Mouse (Mus musculus) cerebral cortex, adult 2 months (tissue): ENCODE data around the gene Kras.

Experiments used
- WGBS: fragments of 180-500 bp; shearing (Covaris S2); methylation state at CpG from one replicate; pipeline ENCODE4 v1.1.7; 2018; 5-methylcytosine and 5-hydroxymethylcytosine counted together

The Kras gene

DNA sequence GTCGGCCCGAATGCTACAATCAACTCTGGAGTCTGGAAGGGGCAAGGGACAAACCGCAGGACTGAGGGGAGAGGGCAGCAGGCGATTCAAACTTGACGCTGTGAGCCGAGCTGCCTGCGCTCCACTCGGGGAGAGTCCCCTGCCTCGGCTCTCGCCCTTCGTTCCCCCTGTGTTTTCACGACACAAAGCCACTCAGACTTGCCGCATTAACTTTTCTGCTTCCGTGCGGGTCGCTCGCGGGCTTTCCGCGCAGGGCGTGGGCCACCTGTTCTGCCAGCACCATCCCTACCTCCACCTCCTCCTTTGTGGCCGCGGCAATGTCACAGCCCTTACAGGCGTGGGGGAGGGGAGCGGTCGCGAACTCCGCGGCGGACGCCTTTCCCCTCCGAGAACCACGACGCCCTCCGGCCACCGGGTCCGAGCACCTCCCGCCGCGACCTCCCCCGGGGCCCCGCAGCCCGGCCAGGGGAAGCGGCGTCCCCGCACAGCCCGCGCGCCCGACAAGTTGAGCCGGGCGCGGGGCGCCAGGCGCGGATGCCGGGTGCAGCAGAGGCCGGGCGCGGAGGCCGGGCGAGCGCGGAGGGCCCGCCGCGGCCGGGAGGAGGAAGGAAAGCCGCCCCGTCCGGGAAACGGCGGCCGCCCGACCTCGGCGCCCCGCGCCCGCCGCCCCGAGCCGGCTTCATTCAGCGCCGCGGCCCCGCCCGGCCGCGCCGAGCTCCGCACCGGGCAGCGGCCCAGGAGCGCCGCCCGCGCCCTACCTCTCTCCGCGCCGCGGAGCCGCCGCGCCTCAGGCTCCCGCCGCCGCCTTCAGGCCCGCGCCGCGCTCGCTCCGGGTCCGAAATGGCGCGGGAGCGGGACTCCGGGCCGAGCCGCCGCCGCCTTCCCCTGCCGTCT lies 501 bp downstream of the Kras start:
- WGBS = 1% methylated on average over 111 of the region's 124 CpGs

DNA sequence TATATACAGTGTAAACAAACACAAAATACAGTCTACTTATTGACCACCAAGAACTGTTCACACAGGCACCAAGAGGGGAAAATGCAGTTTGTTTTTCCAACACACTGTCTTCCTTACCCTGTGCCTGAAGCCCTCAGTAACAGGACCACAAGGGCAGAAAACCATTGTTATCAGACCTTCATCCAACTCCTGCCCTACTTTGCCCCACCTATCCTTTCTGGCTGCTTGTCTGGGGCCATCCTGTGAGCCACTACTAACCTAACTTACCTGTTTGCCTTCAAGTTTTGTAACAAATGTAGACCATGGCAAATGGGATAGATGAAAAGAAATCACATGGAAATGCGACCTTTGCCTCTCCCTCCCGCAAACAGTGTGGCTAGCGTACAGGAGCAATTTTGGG lies 2.2 kb downstream of the Kras start:
- 75% methylated on average over 3 of the region's 3 CpGs for WGBS

DNA sequence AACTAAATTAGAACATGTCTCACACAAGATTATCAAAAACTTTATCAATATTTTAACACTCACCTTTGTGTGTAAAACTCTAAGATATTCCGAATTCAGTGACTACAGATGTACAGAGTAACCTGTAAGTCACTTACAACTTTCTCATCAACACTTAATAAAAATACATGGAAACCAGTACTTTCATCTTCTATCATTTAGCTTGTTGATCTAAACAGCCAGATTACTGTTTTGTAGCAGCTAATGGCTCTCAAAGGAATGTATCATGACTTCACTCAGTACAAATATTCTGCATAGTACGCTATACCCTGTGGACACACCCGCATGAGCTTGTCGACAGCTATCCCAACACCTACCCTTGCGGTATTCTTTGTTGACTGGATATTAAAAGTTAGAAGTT lies 3.2 kb downstream of the Kras start:
- 86% methylated on average over 5 of the region's 5 CpGs for WGBS

DNA sequence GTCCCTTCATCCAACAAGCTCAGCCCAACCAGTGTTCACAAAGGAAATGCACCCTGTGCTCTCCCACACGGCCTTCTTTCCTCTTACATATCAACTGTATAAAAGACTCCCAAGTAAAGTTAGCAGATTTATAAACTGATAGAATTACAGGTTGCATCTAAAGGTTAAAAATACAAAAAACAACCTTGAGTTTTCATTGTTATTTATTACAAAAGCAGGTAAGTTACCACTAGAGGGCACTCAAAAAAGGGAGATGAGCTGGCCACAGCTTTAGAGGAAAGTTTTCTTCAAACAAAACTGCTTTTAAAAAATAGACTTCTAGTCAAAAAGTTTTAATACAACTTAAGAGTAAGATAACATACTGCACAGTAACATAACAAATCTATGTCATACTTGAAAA lies 7.5 kb downstream of the Kras start:
- WGBS = 30% methylated on average over 1 of the region's 1 CpGs

DNA sequence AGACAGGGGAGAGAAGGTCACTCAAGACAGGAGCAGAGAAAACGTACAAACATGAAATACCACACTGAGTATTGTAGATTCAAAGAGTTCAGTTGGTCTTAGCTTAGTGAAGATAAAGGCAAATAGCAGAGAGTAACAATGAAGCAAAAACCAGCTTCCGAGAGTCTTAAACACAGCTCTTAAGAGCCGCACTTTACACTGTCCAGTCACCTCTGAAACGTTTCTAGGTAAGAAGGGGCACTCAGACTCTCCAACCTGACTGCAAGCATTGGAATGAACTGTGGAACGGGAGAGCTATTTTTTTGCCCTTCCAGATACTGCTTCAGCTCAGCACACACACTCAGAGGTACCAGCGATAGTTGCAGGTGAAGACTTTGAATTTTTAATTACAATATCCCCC lies 9.8 kb downstream of the Kras start:
- WGBS = 93% methylated on average over 6 of the region's 6 CpGs

DNA sequence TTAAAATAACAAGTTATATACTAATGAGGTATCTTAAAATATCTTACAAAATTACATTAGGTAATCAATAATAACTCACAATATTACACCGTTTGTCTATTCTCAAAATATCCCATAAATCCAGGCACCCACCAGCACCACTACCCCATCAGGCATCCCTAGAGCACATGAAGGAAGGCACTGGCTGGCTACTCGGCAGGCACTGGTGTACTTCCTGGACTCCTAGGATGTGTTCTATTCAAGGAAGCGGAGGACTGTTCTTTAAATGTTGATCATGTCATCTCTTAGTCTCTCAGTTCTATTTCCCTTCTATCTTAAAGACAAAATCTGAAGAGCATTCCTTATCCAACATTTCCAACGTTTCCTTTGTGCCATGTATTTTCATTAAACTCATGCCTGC lies 12.9 kb downstream of the Kras start:
- WGBS = 63% methylated on average over 4 of the region's 4 CpGs

DNA sequence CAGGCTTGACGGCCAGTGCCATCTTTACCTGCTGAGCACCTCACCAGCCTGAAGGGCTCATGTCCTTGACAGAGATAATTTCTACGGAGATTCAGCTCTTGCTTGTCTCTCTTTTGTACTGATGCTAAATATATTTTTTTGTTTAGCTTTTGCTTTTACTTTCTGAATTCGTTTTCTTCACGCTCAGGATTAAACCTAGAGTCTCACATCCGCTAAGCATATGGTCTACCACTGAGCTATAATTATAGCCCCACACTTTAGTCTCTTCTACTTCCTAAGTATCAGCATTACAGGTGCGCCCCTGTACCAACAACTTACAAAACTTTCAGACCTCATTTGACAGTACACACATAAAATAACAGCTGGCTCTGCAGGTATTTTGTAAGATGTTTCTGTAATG lies 14.7 kb downstream of the Kras start:
- 48% methylated on average over 6 of the region's 6 CpGs for WGBS

DNA sequence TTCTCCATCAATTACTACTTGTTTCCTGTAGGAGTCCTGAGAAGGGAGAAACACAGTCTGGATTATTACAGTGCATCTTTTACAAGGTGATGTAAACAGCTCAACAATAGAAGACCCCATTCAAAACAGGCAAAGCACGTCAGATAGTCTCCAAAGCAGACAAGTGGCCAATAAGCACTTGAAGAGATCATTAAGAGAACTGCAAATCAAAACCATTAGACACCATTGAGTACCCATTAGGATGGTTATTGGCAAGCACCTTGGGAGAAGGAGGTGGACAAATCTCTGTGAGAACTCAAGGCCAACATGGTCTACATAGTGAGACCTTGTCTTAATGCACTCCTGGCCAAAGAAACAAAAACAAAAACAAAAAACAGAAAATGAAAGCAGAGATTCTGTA lies 15.6 kb downstream of the Kras start:
- 84% methylated on average over 1 of the region's 1 CpGs for WGBS

DNA sequence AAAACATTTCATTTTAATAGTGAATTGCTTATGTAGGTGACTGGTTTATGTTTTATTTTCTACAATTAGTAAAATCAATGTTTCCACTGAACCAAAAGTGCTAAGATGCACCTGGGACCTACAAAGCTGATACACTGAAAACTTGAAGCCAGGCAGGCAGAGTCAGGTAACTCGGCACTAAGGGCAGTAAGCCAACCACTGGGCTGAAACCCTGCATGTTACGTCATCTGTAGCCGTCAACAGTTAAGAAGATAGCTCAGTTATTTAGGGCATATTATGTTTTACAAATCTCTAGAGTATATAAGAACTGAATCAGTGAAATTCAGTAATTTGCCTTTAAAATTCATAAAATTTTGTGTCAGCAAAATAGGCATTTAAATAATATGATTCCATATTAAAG lies 23.7 kb downstream of the Kras start:
- 79% methylated on average over 3 of the region's 3 CpGs for WGBS

DNA sequence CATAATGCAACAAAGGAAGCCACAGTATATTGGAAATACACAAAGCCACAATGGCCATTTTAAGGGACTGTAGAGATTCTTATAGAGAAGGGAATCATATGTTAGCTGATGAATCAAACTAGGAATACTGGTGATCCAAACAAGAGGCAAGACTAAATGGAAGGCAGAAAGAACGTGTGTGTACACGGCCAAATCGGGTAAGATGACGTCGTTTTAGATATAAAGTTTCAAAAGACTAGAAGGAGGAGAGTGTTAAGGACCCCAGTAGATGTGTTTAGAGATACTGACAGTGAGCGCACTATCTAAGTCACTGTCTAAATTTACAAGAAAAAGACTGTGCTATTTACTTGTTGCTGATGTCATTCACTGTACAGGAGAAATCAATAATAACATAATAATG lies 25.8 kb downstream of the Kras start:
- 83% methylated on average over 6 of the region's 6 CpGs for WGBS

DNA sequence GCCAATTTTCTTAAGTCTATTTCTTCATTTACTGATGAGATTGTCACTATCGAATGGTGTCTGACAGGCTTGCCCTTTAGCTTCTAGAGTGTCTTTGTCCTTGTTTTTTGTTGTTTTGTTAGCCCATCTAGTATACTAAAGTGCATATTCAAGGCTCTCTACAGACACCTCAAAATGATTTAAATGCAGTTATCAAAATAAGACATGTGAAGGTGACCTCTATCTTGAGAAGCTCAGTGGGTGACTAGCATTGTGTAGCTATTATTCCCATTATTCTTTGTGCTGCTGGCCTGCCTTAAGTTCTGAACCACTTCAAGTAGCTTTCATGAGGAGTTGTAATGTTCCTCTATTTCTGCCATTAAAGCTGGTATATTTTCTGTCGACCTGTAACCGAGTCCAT lies 34.2 kb downstream of the Kras start:
- 83% methylated on average over 3 of the region's 3 CpGs for WGBS

DNA sequence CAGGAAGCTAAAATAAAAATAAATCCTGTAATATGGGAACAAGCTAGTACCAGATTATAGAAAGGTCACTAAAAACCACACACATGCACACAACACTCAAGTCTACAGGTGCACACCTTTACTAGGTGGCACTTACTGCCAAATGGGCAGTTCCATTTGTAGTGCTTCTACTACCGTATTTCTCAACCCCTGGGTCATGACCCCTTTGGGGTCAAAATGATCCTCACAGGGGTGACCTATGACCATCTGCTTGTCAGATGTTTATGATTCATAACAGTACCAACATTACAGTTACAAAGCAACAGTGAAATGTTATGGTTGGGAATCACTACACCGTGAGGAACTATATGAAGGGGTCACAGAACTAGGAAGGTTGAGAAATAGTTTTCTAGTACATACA lies 36.1 kb downstream of the Kras start:
- WGBS = 89% methylated on average over 2 of the region's 2 CpGs

DNA sequence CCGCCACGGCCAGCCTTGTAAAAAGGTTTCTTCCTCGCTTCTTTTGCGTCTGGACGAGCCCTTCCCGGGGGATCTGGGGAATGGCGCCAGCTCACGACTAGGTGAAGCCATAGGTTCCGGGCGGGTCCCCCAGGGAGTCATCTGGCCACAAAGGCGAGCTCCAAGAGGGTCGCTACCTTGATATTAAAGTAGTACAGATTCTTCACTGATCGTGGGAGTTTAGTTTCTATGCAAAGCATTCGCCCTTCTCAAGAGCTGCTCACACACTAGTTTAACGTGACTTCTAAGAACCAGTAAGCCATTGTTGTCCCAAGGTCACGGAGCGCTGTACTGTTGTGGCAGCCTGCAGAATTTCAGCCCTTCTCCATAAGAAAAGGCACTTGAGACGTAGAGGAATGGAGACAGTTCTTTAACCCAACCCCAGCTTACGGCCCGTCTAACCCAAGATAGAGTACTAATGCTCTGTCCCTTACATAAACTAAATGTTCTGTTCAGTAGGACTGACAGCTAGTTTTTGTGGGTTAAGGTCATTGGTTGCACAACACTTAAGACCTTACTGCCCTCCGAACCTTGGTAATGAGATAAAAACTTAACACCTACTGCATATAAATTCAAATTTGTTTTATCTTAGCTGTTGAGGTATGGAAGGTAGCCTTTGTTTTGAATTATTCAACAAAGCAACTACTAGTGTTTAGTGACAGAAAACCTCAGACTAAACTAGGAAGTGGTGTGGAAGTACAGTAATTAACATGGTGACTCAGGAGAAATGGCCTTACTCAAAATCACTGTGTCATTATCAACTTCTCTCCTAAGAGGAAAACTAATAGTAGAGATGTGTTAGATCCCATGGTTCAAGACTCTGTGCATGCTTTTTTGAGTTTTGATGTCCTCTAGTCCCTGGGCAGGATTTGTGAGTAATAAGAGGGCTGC lies 38.4 kb downstream of the Kras start:
- 3% methylated on average over 21 of the region's 21 CpGs for WGBS

DNA sequence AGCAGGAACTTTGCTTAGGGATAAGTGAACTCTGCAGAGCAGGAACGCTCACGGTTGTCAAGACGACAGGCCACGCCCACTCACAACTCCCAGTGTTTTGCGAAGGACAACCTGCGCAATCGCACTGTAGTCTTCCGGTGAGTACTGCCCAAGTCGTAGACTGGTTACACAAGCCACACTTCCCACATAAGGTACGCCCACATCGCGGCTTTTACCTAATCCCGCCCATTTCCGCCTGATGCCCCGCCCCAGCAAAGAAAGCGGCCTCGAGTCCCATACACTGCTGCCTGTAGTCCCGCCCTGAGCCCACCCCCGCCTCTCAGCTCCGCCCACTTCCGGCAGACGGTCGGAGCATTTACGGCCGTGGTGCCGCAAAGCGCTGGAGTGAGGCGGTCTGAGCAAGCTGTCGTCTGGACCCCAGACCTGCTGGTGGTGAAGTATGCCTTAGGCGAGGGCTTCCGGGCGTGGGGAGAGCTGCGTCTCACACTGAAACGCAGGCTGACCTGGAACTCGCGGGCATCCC lies 39.2 kb downstream of the Kras start, which contains the start of the genes Casc1 and Etfrf1:
Casc1 (minus strand) TSS at position 190 of the 523 bp plus-strand sequence.
Etfrf1 (plus strand) TSS at position 319 of the 523 bp plus-strand sequence.
- WGBS = under 1% methylated on average over 36 of the region's 36 CpGs

DNA sequence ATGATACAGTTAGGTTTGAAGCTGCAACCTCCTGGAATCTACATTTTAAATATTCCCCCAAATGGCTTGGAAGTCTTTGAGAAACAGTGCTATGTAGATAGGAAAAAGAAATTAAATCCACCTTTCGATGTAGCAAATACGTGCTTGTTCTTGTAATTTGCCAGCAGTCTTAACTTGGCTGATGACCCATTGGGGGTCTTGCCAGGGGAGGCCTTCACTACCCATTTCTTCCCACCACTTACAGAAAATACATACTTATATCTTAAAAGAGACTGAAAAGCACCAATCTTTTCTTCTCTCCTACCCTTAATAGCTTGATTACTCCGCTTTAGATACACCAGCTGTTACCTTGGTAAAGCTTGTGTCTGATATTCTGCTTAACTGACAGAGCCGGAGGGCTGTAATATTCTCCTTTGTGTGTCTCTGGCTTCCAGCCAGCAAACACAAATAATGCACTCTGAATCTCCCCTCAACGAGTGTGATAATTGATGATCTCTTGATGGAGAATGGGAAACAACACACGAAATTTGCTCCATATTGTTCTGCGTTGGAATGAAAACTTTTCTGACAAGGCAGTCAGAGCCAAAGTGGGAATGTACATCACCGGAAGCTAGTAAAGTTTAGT lies 39.9 kb downstream of the Kras start:
- 18% methylated on average over 8 of the region's 8 CpGs for WGBS

DNA sequence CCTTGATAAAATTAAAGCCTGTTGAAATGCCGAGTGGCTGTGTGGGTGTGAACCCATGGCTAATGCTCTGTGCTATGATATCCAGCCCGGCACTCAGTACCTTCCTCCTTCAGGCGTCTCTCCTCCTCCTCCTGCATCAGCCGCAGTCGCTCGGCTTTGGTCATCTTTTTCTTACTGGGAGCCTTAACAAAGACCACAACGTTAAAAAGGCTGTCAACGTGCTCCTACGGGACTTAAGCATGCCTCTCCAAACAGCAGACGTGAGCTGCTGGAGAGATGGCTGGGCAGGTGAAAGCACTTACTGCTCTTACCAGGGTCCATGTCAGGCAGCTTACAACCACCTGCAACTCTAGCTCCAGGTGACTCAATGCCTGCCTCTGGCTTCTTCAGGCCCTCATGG lies 44.9 kb downstream of the Kras start:
- 80% methylated on average over 10 of the region's 10 CpGs for WGBS

DNA sequence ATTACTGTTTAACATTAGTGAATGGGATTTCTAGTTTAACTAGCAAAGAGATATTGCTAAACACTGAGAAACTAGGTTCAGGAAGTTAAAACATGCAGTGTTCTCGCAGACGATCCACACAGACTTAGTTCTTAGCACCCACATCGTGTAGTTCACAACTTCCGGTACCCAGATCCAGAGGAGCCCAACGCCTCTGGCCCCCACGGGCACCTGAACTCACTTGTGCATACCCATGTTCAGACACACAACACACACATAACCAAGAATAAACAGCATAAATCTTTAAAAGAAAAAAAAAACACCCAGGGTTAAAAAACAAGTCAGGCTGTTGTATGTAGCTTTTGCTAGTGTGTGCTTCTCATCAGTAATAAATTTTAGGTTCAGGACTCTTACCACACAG lies 45.6 kb downstream of the Kras start:
- 90% methylated on average over 6 of the region's 6 CpGs for WGBS

DNA sequence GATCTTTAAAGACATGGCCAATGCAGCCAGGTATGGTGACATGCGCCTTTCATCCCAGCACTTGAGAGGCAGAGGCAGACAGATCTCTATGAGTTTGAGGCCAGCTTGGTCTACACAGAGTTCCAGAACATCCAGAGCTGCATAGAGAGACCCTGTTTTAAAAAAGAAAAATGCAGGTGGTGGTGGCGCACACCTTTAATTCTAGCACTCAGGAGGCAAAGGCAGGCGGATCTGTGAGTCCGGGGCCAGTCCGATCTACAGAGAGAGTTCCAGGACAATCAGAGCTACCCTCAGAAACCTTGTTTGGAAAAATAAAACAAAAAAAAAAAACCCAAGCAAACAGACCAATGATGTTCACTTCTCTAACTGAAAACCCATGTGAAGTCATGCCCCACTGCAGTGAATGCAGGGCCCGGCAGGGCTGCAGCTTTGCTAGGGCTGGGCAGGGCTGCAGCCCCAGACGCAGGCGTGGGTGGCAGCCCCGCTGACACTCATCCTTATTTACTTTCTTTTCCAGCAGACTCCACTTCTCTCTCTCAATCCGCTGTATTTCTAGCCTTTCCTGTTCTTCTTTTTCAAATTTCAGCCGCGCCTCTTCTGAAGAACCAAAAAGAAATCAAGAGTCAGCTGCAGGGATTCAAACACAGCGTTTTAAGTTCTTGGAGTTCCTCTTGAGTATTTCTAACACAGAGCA lies 47.5 kb downstream of the Kras start:
- WGBS = 81% methylated on average over 13 of the region's 13 CpGs

DNA sequence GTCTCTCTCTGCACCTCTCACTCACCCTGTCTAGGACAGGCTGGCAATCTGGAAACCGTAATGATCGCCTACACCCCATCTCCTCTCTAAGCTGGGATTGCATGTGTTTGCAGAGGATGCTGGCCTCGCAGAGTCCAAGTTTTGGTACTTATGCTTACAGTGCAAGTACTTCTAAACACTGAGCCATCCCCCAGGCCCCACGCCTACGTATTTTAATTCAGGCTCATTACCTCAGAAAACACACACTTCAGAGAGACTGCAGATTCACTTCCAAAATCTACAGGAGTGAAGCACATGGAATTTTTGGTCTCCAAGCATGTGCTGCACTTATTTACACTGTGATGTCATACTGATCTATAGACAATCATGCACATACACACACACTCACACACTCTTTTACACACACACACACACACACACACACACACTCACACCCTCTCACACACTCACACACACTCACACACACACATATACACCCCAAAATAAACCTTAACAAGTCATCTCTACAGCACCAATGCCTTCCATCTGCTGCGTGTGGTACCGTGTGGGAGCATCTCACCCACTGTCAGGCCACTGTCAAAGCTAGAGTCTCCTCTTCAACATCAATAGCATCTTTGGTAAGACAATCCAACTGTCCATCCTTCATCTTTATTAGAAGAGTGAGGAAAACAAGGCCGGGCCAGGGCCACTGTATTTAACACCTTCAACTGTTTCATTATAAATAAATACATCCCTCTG lies 51.9 kb downstream of the Kras start:
- WGBS = 65% methylated on average over 8 of the region's 8 CpGs

DNA sequence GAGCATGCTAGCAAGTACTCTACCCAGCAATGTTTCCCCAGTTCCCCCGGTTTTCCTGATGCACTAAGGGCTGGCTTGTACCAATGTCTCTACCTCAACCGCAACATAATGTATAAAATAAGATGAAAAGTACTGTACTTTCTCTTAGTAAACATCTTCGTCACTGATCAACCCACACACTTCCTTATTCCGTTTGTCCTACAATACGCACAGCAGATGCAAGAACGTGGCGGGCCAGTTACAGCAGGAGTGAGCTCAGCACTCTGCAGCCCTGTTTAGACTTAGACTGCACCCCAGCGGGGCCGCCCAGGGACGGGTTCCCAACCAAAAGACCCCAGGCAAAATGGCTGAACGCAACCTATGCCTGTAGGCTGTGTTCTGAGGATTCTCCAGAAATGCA lies 56.6 kb downstream of the Kras start:
- 62% methylated on average over 11 of the region's 11 CpGs for WGBS

DNA sequence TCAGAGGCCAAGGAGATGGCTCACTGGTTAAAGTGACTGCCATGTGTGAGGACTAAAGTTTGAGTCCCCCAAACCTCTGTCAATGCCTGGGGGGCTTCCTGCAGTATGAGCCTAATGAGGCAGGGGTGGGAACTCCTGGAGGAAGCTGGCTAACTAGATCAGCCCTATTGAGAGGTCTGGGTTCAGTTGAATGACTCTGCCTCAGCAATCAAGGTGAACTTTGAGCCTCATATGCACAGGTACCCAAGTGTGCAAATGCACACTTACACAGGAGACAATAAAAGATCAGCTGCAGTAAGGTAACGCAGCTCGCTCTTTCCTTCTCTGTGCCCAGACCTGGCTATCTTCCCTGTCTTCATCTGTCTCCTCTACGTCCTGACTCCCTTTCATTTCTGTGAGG lies 57.0 kb downstream of the Kras start:
- 66% methylated on average over 3 of the region's 3 CpGs for WGBS
